Mouse (Mus musculus) small intestine, adult 2 months (tissue): Measurements from ENCODE around the gene Abtb2.

Source experiments
- CTCF ChIP-seq: fragments of 200-500 bp; IDR thresholded peaks from 2 replicates; pipeline ENCODE4 v1.5.1; 2012; ENCODE audit warnings: low read depth, mild to moderate bottlenecking, control low read depth, inconsistent platforms, low read length, moderate library complexity, mixed read lengths; ENCODE audit not compliant: insufficient replicate concordance, insufficient read length; ENCODE audit errors: extremely low read depth
- POLR2A ChIP-seq: fragments of 200-500 bp; IDR thresholded peaks from 2 replicates; pipeline ENCODE4 v1.6.1; 2012; ENCODE audit warnings: low read depth, mild to moderate bottlenecking, control low read depth, inconsistent platforms, low read length, moderate library complexity

DNA sequence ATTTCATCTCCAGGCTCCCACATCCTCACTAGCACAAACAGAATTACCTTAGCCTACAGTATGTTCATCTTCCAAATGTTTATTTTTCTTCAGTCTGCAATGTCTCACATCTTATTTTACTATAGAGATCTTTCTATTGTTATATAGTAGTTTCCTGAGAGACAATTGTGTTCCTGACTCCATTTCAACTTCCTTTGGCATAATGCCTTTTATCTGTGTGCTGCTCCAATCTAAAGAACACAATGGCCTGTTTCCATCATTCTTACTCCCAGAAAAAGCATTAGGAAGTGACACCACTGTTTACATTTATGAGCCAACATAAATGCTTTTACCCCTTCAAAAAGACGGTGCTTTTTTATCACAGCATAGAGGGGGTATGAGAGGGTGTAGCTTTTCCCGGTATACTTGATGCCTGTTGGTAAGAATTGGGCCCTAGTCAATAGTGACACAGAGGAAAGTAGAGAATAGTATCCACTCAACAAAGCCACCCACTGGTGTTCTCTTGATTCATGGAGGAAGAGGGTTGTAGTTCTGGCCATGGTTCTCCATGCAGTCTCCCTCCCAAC lies 84.3 kb downstream of the Abtb2 start:
- TF ChIP-seq CTCF (no peak), POLR2A (no peak)
